Mouse (Mus musculus): Measurements from ENCODE around the gene Pfn4. TPM values are rescaled to one million over a fixed set of nuclear protein-coding genes. Genes with fewer than 3 reads are reported as not detected.
A peak's percentile ranks its signal among the peaks of the same experiment; 100 is the strongest.

The Pfn4 gene
- total and polyA plus RNA-seq, 2 experiments from 2014 or later: 5.9 to 19.9 TPM

DNA sequence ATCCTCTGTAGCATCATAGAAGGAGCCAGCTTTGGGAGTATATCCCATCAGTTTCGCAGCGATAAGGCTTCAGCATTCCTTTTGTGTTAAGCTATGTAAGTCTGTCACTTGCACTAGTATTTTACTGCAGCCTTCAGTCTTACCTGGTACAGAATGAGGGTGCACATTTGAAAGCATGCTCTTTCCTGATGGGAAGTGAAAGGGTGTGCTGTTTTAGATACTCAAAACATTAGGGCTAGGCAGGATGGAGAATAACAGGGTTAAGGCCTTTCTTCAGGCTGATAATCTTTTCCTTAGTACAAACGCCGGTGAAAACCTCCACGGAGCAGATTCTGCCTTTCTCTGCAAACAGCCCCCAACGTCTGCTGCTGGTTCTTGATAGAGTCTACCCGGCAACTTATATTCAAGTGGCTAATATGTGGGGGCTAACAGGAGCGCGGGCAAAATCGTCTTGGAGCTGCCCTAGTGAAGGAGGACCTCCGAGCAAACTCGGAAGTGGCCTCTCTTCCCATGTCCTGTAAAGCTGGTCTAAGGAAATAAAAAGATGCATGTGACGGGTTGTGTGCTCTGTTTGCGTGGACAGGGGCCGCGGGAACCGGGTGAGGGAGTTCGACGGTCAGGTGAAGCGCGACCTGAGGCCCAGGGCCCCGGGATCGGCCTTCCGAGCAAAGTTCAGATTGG lies 48.0 kb downstream of the Pfn4 start:
- Histone ChIP-seq H3K4me1 (ENCODE audit: insufficient read depth, low read length) (peaks cover 9% of the 10 kb centered on the region; the same call in 1 of the 2 replicates), H3K9me3 (ENCODE audit: low read length) (no peaks in the 10 kb centered on the region), H3K4me3 (ENCODE audit: low read length) (peak overlapping the region; percentile 63), H3K4me2 (ENCODE audit: low read depth, low read length) (peak overlapping the region; percentile 71), H3K27me3 (ENCODE audit: insufficient read depth, low read length) (no peaks in the 10 kb centered on the region), H3K27ac (peak overlapping the region; percentile 88), H3K36me3 (ENCODE audit: insufficient read depth, low read length) (peaks cover 4% of the 10 kb centered on the region; the same call in 1 of the 2 replicates), H3K9ac (replicated peaks; ENCODE audit: low read length) (peak overlapping the region; percentile 61)
- TF ChIP-seq CTCF (IDR thresholded peaks at IDR 0.05; ENCODE audit: low read depth): no peak
- DNase-seq (ENCODE audit: low spot score) (no peak), ATAC-seq (peak; percentile 75; the same call in 1 of the 2 replicates)
- WGBS: 8% methylated on average over 23 of the region's 24 CpGs

DNA sequence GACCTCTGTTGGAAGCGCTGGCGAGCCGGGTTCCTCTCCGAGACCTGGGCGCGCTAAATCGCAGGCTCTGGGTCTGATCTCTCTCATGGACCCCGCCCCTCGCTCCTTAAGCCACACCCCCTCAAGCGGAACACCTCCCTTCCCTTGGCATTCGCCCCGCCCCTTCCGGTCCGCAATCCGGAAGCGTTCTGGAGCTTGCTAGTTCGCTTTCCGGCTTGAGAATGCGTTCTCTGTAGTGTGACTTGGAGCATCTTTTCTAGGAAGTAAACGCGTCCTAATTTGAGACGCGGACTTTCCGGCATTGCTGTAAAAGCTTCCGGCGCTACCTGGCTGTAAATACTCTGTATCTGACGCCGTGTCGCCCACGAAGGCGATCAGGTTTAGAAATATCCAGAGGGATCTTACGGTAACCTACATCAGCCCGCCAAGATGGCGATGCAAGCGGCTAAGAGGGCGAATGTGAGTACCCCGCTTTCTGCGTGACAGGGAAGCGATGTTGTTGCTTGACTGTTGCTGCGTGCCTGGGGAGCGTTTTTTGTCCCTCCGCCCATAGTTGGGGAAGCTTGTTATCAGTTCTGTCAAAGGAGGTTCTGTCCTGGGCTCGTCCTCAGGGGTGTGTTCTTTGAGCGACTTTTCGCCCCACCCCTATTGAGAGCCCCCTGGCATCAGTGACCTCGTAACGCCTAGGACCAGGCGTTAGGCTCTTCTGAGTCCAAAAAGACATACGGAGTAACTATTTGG lies 48.7 kb downstream of the Pfn4 start, which contains the start of gene Sf3b6:
TSS of gene Sf3b6 (plus strand) at position 184 of the 741 bp plus-strand sequence.
- Histone ChIP-seq H3K4me2 (ENCODE audit: low read depth, low read length) (peak within 1 kb of the TSS; percentile 93), H3K4me1 (ENCODE audit: insufficient read depth, low read length) (peaks cover 9% of the 10 kb centered on the region; the same call in 1 of the 2 replicates), H3K27me3 (ENCODE audit: insufficient read depth, low read length) (no peaks in the 10 kb centered on the region), H3K36me3 (ENCODE audit: insufficient read depth, low read length) (peaks cover 6% of the 10 kb centered on the region; the same call in 1 of the 2 replicates), H3K9ac (replicated peaks; ENCODE audit: low read length) (peak within 1 kb of the TSS; percentile 61), H3K9me3 (ENCODE audit: low read length) (no peaks in the 10 kb centered on the region), H3K27ac (peak within 1 kb of the TSS; percentile 88), H3K4me3 (ENCODE audit: low read length) (peak within 1 kb of the TSS; percentile 63)
- WGBS: under 1% methylated on average over 49 of the region's 49 CpGs
- TF ChIP-seq CTCF (IDR thresholded peaks at IDR 0.05; ENCODE audit: low read depth): no peak
- DNase-seq (ENCODE audit: low spot score) (peak; percentile 98), ATAC-seq (peak; percentile 99)

DNA sequence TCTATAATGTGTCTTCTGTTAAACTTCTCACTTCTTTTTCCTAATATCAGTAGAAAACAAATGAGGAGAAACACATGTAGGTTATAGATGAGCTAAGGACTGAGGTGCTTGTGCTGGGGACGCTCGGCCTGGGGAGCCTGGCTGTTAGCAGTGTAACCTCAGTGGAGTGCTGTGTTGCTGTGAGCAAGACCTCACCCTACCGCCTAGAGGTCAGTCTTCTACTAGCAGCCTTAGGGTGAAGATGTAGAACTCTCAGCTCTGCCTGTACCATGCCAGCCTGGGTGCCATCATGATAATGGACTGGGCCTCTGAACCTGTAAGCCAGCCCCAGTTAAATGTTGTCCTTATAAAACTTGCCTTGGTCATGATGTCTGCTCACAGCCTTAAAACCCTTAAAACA lies 58.4 kb downstream of the Pfn4 start:
- Histone ChIP-seq H3K27me3 (ENCODE audit: insufficient read depth, low read length) (no peaks in the 10 kb centered on the region), H3K4me2 (ENCODE audit: low read depth, low read length) (no peak overlapping the region), H3K9ac (replicated peaks; ENCODE audit: low read length) (no peak overlapping the region), H3K4me3 (ENCODE audit: low read length) (no peak overlapping the region), H3K9me3 (ENCODE audit: low read length) (no peaks in the 10 kb centered on the region), H3K4me1 (ENCODE audit: insufficient read depth, low read length) (no peaks in the 10 kb centered on the region), H3K36me3 (ENCODE audit: insufficient read depth, low read length) (peaks cover 27% of the 10 kb centered on the region), H3K27ac (no peak overlapping the region)
- no peak for ATAC-seq
- TF ChIP-seq CTCF (IDR thresholded peaks at IDR 0.05; ENCODE audit: low read depth): no peak
- DNase-seq (ENCODE audit: low spot score): no peak
- 80% methylated on average over 3 of the region's 3 CpGs for WGBS

Other genes starting within 250 kb of the Pfn4 start
- 14.3 and 27.7 TPM in 2 replicates for gene Itsn2, start 176.4 kb upstream of the Pfn4 start, total RNA-seq (2014; rRNA removed)
- 18.8 and 19.9 TPM in 2 replicates for gene Itsn2, start 176.4 kb upstream of the Pfn4 start, polyA plus RNA-seq (2015; fragmentation: Nextera tagmentation; extraction: Ambion mirVana)
- gene Gm3625, start 176.1 kb upstream of the Pfn4 start, total RNA-seq (2014; rRNA removed): not detected in 2 replicates
- gene Gm3625, start 176.1 kb upstream of the Pfn4 start, polyA plus RNA-seq (2015; fragmentation: Nextera tagmentation; extraction: Ambion mirVana): not detected in 2 replicates
- 0.99 and 2.2 TPM in 2 replicates for gene Fam228a, start 30.6 kb upstream of the Pfn4 start, total RNA-seq (2014; rRNA removed)
- gene Fam228a, start 30.6 kb upstream of the Pfn4 start, polyA plus RNA-seq (2015; fragmentation: Nextera tagmentation; extraction: Ambion mirVana): 0.49 and 0.84 TPM in 2 replicates
- 3.7 and 4.2 TPM in 2 replicates for gene Fam228b, start 245 bp downstream of the Pfn4 start, total RNA-seq (2014; rRNA removed)
- gene Fam228b, start 245 bp downstream of the Pfn4 start, polyA plus RNA-seq (2015; fragmentation: Nextera tagmentation; extraction: Ambion mirVana): 8.1 and 9.3 TPM in 2 replicates
- gene Sf3b6, start 48.5 kb downstream of the Pfn4 start, total RNA-seq (2014; rRNA removed): 64.7 and 77.8 TPM in 2 replicates
- 299 and 347 TPM in 2 replicates for gene Sf3b6, start 48.5 kb downstream of the Pfn4 start, polyA plus RNA-seq (2015; fragmentation: Nextera tagmentation; extraction: Ambion mirVana)
- gene Fkbp1b, start 72.6 kb downstream of the Pfn4 start, total RNA-seq (2014; rRNA removed): 73.2 and 77.4 TPM in 2 replicates
- 101 and 103 TPM in 2 replicates for gene Fkbp1b, start 72.6 kb downstream of the Pfn4 start, polyA plus RNA-seq (2015; fragmentation: Nextera tagmentation; extraction: Ambion mirVana)
- 9.9 and 10.3 TPM in 2 replicates for gene Wdcp, start 74.3 kb downstream of the Pfn4 start, total RNA-seq (2014; rRNA removed)
- gene Wdcp, start 74.3 kb downstream of the Pfn4 start, polyA plus RNA-seq (2015; fragmentation: Nextera tagmentation; extraction: Ambion mirVana): 14.5 and 15.0 TPM in 2 replicates
- gene Mfsd2b, start 105.3 kb downstream of the Pfn4 start, total RNA-seq (2014; rRNA removed): 3.6 and 3.8 TPM in 2 replicates
- 1.5 and 1.8 TPM in 2 replicates for gene Mfsd2b, start 105.3 kb downstream of the Pfn4 start, polyA plus RNA-seq (2015; fragmentation: Nextera tagmentation; extraction: Ambion mirVana)
- gene Ubxn2a, start 138.7 kb downstream of the Pfn4 start, total RNA-seq (2014; rRNA removed): 19.0 and 26.1 TPM in 2 replicates
- gene Ubxn2a, start 138.7 kb downstream of the Pfn4 start, polyA plus RNA-seq (2015; fragmentation: Nextera tagmentation; extraction: Ambion mirVana): 49.2 and 50.8 TPM in 2 replicates
- gene Atad2b, start 148.3 kb downstream of the Pfn4 start, total RNA-seq (2014; rRNA removed): 25.0 and 30.5 TPM in 2 replicates
- 8.4 and 8.8 TPM in 2 replicates for gene Atad2b, start 148.3 kb downstream of the Pfn4 start, polyA plus RNA-seq (2015; fragmentation: Nextera tagmentation; extraction: Ambion mirVana)

Data from hindbrain, postnatal 0 days (tissue).